In genomic region chr10:13429240-13429639, GRCm38 (mm10) we compare ENCODE assay signal across 9 mouse cellular contexts. TPM values are rescaled to one million over a fixed set of nuclear protein-coding genes. Genes with fewer than 3 reads are reported as not detected.
A peak's percentile ranks its signal among the peaks of the same experiment; 100 is the strongest.
DNase-seq lines count a peak whose midpoint lies in the region; ATAC-seq and TF ChIP-seq lines count a peak whose summit lies in the region.
"Had no signal": no experiment of that assay in that cellular context is flagged by ENCODE, and none has a peak within 500 bp of the region (broad histone marks: within the 10 kb centered on the region; RNA-seq: fewer than 3 reads in every experiment).

No protein-coding gene starts in this region.

- TF ChIP-seq CTCF in midbrain, postnatal 0 days (IDR thresholded peaks at IDR 0.05): no peak

- H3K4me2 ChIP-seq in heart, embryonic 12.5 days: no peak overlapping the region
- H3K4me2 ChIP-seq in hindbrain, embryonic 13.5 days: 0 out of 2 replicates have a peak overlapping the region, but pooled peaks have one; percentile 17
- peak overlapping the region; percentile 10; the same call in 1 of the 2 replicates for H3K4me2 ChIP-seq in midbrain, postnatal 0 days (ENCODE audit: low read depth, low read length, poor library complexity, severe bottlenecking)

- H3K36me3 ChIP-seq in heart, embryonic 10.5 days: no peaks in the 10 kb centered on the region
- H3K36me3 ChIP-seq in heart, embryonic 12.5 days: no peaks in the 10 kb centered on the region
- H3K36me3 ChIP-seq in hindbrain, embryonic 13.5 days: no peaks in the 10 kb centered on the region
- H3K36me3 ChIP-seq in midbrain, postnatal 0 days (ENCODE audit: insufficient read depth, low read length): no peaks in the 10 kb centered on the region

- no peak for ATAC-seq in heart, embryonic 12.5 days (ENCODE audit: insufficient number of reproducible peaks, low FRiP score)
- peak; percentile 59; the same call in 1 of the 2 replicates for ATAC-seq in hindbrain, embryonic 13.5 days (ENCODE audit: low FRiP score)
- 0 out of 2 replicates have a peak, but pooled peaks have one; percentile 11 for ATAC-seq in midbrain, postnatal 0 days (ENCODE audit: low FRiP score)

- no peaks in the 10 kb centered on the region for H3K9me3 ChIP-seq in heart, embryonic 10.5 days
- no peaks in the 10 kb centered on the region for H3K9me3 ChIP-seq in heart, embryonic 12.5 days (replicated peaks)
- no peaks in the 10 kb centered on the region for H3K9me3 ChIP-seq in hindbrain, embryonic 13.5 days
- H3K9me3 ChIP-seq in midbrain, postnatal 0 days (ENCODE audit: low read length): no peaks in the 10 kb centered on the region
- H3K9me3 ChIP-seq: megakaryocyte, embryonic 14.5 days had no signal

- H3K4me1 ChIP-seq in heart, embryonic 10.5 days: peaks cover 20% of the 10 kb centered on the region; the same call in 1 of the 2 replicates
- 0 out of 2 replicates have a peak, but pooled peaks cover 7% of the 10 kb centered on the region for H3K4me1 ChIP-seq in heart, embryonic 12.5 days (replicated peaks)
- peaks cover 11% of the 10 kb centered on the region; the same call in 1 of the 2 replicates for H3K4me1 ChIP-seq in hindbrain, embryonic 13.5 days (replicated peaks)
- H3K4me1 ChIP-seq in midbrain, postnatal 0 days (ENCODE audit: insufficient read depth, low read length): no peaks in the 10 kb centered on the region

- intact Hi-C loops in left cerebral cortex, postnatal 14 days (cut with DNase I): loop anchor here (1.0 kb wide), 2 partner anchors 342 to 413 kb away; no protein-coding TSS in a partner anchor

- no peaks in the 10 kb centered on the region for H3K27me3 ChIP-seq in heart, embryonic 10.5 days (ENCODE audit: insufficient read depth, poor library complexity, severe bottlenecking)
- H3K27me3 ChIP-seq in heart, embryonic 12.5 days (replicated peaks): no peaks in the 10 kb centered on the region
- no peaks in the 10 kb centered on the region for H3K27me3 ChIP-seq in hindbrain, embryonic 13.5 days
- no peaks in the 10 kb centered on the region for H3K27me3 ChIP-seq in midbrain, postnatal 0 days (ENCODE audit: insufficient read depth, low read length)

- no peak overlapping the region for H3K9ac ChIP-seq in heart, embryonic 12.5 days
- no peak overlapping the region for H3K9ac ChIP-seq in hindbrain, embryonic 13.5 days
- H3K9ac ChIP-seq in midbrain, postnatal 0 days (replicated peaks; ENCODE audit: low read length, poor library complexity, severe bottlenecking): no peak overlapping the region

- H3K27ac ChIP-seq in heart, embryonic 10.5 days: peak overlapping the region; percentile 64; the same call in 1 of the 2 replicates
- H3K27ac ChIP-seq in heart, embryonic 12.5 days (ENCODE audit: poor library complexity, severe bottlenecking): no peak overlapping the region
- no peak overlapping the region for H3K27ac ChIP-seq in hindbrain, embryonic 13.5 days
- H3K27ac ChIP-seq in midbrain, postnatal 0 days (ENCODE audit: low read depth, low read length): no peak overlapping the region

- WGBS in heart, embryonic 10.5 days: 82% methylated on average over 13 of the region's 13 CpGs
- 78% methylated on average over 13 of the region's 13 CpGs for WGBS in heart, embryonic 12.5 days
- 30% methylated on average over 13 of the region's 13 CpGs for WGBS in hindbrain, embryonic 13.5 days
- 3% methylated on average over 13 of the region's 13 CpGs for WGBS in midbrain, postnatal 0 days

- DNase-seq in heart, embryonic 10.5 days (ENCODE audit: low spot score): no peak
- peak; percentile 27 for DNase-seq in embryo, embryonic 9.5 days (ENCODE audit: extremely low spot score)
- peak; percentile 58 for DNase-seq in midbrain, postnatal 0 days (ENCODE audit: low spot score)
- no peak for DNase-seq in T-cell, adult 2 months (ENCODE audit: low spot score)
- DNase-seq in left cerebral cortex, postnatal 14 days (ENCODE audit: low spot score in 2 of 2): no peak
- DNase-seq in heart, postnatal 4 days: no peak

- no peak overlapping the region for H3K4me3 ChIP-seq in heart, embryonic 10.5 days
- no peak overlapping the region for H3K4me3 ChIP-seq in heart, embryonic 12.5 days
- H3K4me3 ChIP-seq in hindbrain, embryonic 13.5 days: no peak overlapping the region
- H3K4me3 ChIP-seq in midbrain, postnatal 0 days (ENCODE audit: low read depth, low read length): no peak overlapping the region

RNA-seq across cellular contexts. Expression of gene Phactr2, which starts 45.0 kb away (rescaled TPM):
- 53.3 and 54.6 TPM in 2 replicates for polyA plus RNA-seq in heart, embryonic 10.5 days (2016; fragmentation: Nextera tagmentation; extraction: Ambion mirVana)
- polyA plus RNA-seq in heart, embryonic 12.5 days (2016; fragmentation: Nextera tagmentation; extraction: Ambion mirVana): 58.1 and 65.7 TPM in 2 replicates
- 6.2 and 7.8 TPM in 2 replicates for polyA plus RNA-seq in hindbrain, embryonic 13.5 days (2015; fragmentation: Nextera tagmentation; extraction: Ambion mirVana)
- 9.0 and 11.0 TPM in 2 replicates for total RNA-seq in midbrain, postnatal 0 days (2014; rRNA removed)
- polyA plus RNA-seq in midbrain, postnatal 0 days (2015; fragmentation: Nextera tagmentation; extraction: Ambion mirVana): 8.4 TPM in 2 replicates
- total RNA-seq in left cerebral cortex, postnatal 14 days (2021): 10 to 100 TPM; 15.9 to 18.8 TPM
- total RNA-seq in heart, postnatal 4 days (2021): 10 to 100 TPM; 78.3 to 79.5 TPM

Comparison
In these comparisons a context has a peak if more than half of its experiments do, and no peak if none do; other contexts are left out.
1. DNase-seq: peak in embryo, embryonic 9.5 days (single experiment) and midbrain, postnatal 0 days (single experiment); none in heart, embryonic 10.5 days (single experiment), T-cell, adult 2 months (single experiment), left cerebral cortex, postnatal 14 days (0 of 2) and heart, postnatal 4 days (single experiment).